Mouse (Mus musculus) ES-Bruce4 (cell line): ENCODE measurements at regions not wholly inside any gene's neighbourhood (a gene's known extent, or its start where the extent isn't known, plus 50 kb on each side); places are given as distances from the start of the nearest gene placed in this dataset.

Experiments used
- CTCF ChIP-seq: IDR thresholded peaks from one replicate; pipeline ENCODE4 v1.8.1; 2011; ENCODE audit warnings: low read depth, low read length
- EP300 ChIP-seq: IDR thresholded peaks from 2 replicates; pipeline ENCODE4 v1.6.1; 2011; ENCODE audit warnings: low read depth, low read length; ENCODE audit not compliant: insufficient read depth
- POLR2A ChIP-seq: IDR thresholded peaks from one replicate; pipeline ENCODE4 v1.8.1; 2011; ENCODE audit warnings: low read length; ENCODE audit not compliant: insufficient read depth

DNA sequence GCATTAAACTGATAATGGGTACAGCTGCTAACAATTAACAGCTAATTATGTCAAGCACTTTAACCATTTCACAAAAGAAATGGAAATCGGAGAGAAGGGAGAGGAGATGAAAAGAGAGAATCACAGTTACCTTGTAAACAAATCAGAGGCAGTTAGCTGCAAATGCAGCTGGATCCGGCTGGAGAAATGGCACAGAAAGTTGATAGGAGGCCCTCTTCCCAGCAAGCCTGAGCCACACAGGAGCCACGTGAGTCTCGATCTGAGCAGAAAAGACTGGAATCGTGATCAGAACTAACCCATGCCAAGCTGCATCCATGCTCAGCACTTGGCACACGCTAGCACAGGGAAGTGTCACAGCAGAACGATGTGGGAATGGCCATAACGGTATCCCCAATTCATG lies 103.8 kb downstream of the Rpl10-ps3 start:
- TF ChIP-seq CTCF (no peak), POLR2A (no peak), EP300 (no peak)
